Mouse (Mus musculus): ENCODE results near the gene Nfu1. TPM values are rescaled to one million over a fixed set of nuclear protein-coding genes. Genes with fewer than 3 reads are reported as not detected.

Gene Nfu1
- 10 to 100 TPM; 55.9 to 72.7 (median 65.2) TPM for total RNA-seq (2022)

GRCm38 (mm10) chr6:87008887-87009286 lies at the start of gene Nfu1:
Gene Nfu1, plus strand, starts transcription at chr6:87009236.
- no peak for DNase-seq (ENCODE audit: low spot score in 2 of 2)

GRCm38 (mm10) chr6:86963987-86964685 lies 44.9 kb upstream of the Nfu1 start:
- DNase-seq (ENCODE audit: low spot score in 2 of 2): no peak

- DNase-seq (ENCODE audit: low spot score in 2 of 2): no peak
Observed at GRCm38 (mm10) chr6:86967166-86967565, 41.9 kb upstream of the Nfu1 start.

- DNase-seq (ENCODE audit: low spot score in 2 of 2): no peak
Observed at GRCm38 (mm10) chr6:86973956-86974355, 35.1 kb upstream of the Nfu1 start.

DNA sequence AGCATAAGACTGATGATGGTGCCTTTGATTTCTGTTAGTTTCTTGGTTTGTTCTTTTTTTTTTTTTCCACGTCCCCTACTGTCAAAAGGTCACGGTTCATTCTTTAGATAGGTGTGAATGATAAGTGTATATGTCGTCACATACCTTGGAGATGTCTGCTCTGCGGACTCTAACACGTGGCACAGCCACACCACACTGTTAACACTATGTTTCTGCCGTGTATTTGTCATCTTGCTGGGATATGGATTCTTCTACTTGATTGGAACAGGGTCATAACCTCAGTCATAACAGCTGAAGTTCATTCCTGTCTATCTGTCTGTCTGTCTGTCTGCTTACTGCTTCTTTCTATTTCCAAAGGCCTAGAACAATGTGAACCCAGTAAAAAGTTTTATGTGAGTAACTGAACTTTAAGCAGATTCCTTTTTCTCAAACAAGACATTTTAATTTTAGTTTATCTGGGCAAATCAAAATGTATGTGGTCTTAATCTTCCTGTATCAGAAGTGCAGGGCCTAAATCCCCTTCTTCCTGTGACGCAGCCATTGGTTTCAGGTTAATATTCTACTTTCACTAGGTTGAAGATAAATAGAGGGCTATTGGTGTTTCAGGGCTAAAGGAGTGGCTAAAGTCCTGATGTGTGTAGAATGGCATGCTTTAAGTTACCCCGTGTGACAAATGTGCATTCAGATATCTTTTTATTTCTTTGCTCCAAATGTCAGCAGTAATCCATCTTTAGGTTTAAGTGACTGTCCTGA lies 30.7 kb upstream of the Nfu1 start:
- no peak for DNase-seq (ENCODE audit: low spot score in 2 of 2)

DNA sequence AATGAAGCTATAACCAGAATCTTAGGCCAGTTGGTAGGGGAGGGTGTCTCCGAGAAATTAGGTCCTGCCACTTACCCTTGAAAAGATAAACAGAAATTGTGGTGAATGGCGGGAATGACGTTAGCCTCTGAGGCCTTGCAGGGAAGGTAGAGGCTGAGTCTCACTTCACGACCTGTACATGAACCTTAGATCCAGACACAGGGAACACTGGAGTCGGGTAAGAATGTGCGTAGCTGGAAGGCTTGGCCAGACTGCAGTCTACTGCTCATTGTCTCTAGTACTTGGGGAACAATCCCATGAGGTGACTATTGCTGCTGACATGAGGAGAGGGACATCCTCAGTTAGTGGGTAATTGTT lies 30.1 kb upstream of the Nfu1 start:
- no peak for DNase-seq (ENCODE audit: low spot score in 2 of 2)

DNA sequence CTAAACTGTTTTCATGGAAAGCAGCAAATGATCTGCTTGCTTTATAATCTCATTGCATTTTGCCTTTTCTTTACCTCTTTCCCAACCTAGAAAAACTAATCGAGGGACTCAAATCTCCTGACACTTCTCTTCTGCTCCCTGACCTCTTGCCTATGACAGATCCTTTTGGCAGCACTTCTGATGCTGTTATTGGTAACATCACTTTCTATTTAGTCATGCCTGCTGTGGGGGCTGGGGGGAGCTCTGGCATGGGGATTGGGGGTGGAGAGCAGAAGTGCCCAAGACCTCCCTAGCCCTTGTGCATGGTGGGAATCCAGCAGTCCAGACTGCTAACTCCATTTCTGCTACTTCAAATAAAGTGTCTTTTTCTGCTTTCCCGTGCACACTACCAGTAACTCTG lies 27.8 kb upstream of the Nfu1 start:
- no peak for DNase-seq (ENCODE audit: low spot score in 2 of 2)

DNA sequence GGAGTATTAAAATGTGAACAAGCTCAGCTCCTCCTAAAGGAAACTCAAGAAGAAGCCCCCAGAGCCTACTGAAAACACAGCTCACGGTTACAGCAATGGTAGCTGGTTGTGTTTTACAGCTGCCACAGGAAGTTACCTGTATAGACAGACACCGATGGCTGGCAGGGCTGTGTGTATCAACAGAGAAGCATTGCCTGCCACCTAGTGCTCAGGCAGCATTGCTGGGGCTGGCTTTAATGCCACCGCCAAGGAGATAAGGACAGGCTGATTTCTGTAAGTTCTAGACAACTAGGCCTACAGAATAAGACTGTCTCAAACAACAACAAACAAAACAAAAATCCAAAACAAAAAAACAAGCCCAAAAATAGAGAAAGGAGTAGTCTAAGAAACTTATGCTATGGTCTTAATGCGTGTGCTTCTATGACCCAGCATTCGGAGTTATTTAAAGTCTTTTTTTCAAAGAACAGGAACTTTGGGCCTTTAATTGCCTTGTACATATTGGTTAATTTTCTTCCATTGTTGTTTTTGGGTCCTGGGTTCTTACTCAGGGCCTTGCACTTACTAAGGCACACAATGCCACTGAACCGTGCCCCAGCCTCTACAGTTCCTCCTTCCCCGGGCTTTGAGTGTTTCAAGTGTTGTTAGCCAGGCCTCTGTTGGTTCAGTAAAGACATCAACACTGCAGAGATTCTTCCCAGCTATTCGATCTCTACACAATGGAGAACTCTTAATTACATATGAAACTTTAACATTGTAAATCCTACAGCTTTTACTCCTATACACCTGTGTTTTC lies 23.5 kb upstream of the Nfu1 start:
- no peak for DNase-seq (ENCODE audit: low spot score in 2 of 2)

GRCm38 (mm10) chr6:86989576-86989975 lies 19.5 kb upstream of the Nfu1 start:
- DNase-seq (ENCODE audit: low spot score in 2 of 2): no peak

DNA sequence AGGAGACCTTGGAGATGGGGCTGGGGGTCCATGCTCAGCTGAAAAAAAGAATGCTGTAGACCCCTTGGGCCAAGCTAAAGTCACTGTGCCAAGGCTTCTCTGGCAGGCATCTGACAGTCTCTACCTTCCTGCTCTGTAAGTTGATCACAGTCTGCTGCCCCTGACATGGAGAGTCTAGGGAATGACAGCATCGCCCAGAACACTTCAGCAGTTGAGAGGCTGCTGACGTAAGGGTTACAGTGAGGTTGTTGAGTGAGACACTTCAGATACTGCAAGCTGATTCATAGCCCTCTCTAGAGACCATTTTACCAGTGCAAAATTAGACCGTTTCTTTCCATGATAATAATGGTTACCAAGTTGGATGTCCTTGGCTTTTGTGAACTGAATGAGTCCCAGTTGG lies 18.0 kb upstream of the Nfu1 start:
- no peak for DNase-seq (ENCODE audit: low spot score in 2 of 2)

GRCm38 (mm10) chr6:86992349-86992748 lies 16.7 kb upstream of the Nfu1 start:
- no peak for DNase-seq (ENCODE audit: low spot score in 2 of 2)

DNA sequence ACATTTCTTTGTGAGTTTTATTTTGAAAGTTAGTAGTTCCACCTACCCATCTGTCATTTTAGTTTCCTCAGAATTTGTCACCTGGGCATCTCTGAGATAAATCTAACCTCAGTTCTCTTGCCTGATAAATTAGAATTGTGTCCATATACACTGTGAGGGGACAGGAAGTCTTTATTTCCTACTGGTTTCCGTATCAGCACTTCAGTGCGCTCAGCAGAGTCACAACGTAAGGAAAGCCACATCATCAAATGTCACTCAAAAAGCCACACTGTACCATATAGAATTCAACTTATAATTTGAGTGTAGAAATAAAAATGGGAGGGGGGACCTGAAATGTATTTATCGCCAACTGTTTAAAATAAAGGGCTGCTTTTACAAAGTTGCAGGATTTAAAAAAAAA lies 14.8 kb upstream of the Nfu1 start:
- DNase-seq (ENCODE audit: low spot score in 2 of 2): no peak

- DNase-seq (ENCODE audit: low spot score in 2 of 2): no peak
Observed at GRCm38 (mm10) chr6:86996629-86997307, 12.3 kb upstream of the Nfu1 start.

DNA sequence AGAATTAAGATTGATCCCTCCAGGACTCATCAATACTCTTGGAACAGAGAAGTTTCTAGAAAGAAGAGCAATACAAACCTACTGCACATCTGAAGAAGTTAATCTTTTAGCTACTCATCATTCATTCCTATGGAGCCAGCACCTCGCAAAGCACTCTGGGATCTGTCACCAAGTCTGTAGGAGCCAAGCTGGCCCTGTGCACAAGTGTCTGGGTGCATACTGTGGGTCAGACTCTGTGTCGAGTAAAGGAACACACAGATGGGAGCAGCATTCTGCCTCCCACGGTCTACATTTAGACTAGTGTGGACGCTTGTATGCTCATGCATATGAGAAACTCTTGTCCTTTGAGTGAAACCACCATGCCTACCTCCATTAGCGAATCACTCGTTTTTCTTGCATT lies 11.7 kb upstream of the Nfu1 start:
- no peak for DNase-seq (ENCODE audit: low spot score in 2 of 2)

DNA sequence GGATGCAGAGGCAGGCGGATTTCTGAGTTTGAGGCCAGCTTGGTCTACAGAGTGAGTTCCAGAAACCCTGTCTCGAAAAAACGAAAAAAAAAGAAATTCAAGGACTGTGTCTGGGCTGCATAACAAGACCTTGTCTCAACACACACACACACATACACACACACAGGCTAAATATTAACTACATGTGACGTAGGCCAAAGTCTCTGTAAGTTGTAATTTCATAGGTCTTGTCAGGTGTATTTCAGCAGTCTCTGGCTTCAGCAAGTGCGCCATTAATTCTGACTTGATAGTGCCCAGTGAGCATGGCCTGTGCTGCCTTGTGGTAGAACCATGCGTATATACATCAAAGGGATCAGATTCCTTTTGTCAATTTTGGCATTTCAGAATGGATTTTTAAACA lies 7.0 kb upstream of the Nfu1 start:
- no peak for DNase-seq (ENCODE audit: low spot score in 2 of 2)

- peak; percentile 82 to 83 for DNase-seq (ENCODE audit: low spot score in 2 of 2)
Observed at GRCm38 (mm10) chr6:87002521-87003055, 6.4 kb upstream of the Nfu1 start.

DNA sequence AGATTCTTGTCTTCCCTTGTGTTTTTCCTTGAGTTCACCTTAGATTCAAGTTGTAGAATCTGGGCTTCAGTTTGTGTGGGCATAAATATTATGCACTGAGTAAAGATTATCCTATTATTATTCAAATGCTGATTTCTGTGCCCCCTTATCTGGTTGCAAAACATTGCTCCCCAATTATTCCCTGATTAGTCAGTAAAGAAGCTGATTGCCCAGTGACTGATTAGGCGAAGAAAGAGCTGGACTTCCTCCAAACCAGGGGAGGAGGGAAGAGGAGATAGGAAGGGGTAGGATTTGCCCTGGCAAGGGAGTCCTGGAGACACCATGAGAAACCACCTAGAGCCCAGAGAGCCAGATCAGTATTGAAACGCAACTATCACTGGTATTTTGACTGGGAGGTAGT lies 4.9 kb upstream of the Nfu1 start:
- DNase-seq (ENCODE audit: low spot score in 2 of 2): no peak

DNA sequence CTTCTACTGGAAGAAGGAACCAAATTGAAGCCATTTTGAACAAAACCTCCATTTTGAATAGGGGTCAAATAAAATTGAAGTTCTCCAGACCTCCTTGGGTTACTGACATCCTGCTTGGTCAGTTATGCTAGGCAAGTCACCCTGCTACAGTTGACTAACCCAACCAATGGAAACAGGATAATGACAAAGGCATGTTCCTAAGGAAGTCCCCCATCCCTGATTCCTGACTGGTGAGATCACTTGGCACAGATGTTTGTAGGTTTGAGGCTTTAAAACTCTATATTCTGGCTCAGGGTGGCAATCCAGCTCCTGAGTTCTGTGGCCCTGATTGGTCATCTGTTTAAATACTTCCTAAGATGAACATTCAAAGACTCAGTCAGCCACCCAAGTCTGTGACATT lies 3.5 kb upstream of the Nfu1 start:
- DNase-seq (ENCODE audit: low spot score in 2 of 2): no peak

DNA sequence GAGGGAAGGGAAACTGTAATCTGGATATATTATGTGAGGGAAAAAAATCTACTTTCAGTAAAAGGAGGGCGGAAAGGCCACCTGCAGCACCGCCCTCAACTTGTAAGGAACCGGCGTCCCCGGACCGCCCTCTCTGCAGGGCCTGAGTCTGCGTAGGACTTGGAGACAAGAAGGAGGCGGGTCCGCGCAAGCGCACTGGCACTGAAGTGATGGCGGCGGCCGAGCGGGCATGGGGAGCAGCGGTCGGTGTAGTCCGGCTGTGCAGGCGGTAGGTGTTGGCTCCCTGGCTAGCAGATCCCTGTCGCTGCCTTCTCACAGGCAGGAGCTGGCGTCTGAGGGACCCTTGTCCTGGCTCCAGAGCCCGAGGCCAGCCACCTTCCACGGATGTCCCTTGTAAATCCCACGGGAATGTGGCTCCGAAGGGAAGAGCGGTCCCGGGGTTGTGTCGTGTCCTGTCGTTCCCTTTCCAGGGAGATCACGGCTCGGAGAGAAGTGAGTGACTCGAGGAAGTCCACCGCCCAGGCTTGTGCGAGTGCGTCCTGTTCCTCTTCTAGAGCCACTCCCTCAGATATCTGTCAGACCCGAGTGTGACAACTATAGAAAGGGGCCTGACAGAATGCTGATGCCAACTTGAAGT lies 774 bp downstream of the Nfu1 start:
- DNase-seq (ENCODE audit: low spot score in 2 of 2): peak; percentile 88 to 93

- no peak for DNase-seq (ENCODE audit: low spot score in 2 of 2)
Observed at GRCm38 (mm10) chr6:87016916-87017315, 7.9 kb downstream of the Nfu1 start.

- no peak for DNase-seq (ENCODE audit: low spot score in 2 of 2)
Observed at GRCm38 (mm10) chr6:87018874-87019273, 9.8 kb downstream of the Nfu1 start.

Data from gastrocnemius, adult 8-10 months (tissue).